Mouse (Mus musculus) layer of hippocampus, postnatal 10 days (tissue): ENCODE results near the gene Nap1l1. TPM values are rescaled to one million over a fixed set of nuclear protein-coding genes. Genes with fewer than 3 reads are reported as not detected.
"Not testable (repeated sequence)": the region's sequence is repeated elsewhere in the genome, so short reads cannot be mapped to it uniquely, and the experiment has no call there.

ENCODE experiments used
- DNase-seq, 2 experiments: peaks; one replicate each; pipeline ENCODE4 v3.0.0; 2021; ENCODE audit warnings: low spot score in 2 of 2
- total RNA-seq, 2 experiments: library from RNA; stranded (reverse); gene quantifications; 2 replicates each; pipeline ENCODE4 v1.2.3; 2021

Nap1l1 gene
- total RNA-seq, 2 experiments from 2014 or later, result 202 to 209 TPM

DNA sequence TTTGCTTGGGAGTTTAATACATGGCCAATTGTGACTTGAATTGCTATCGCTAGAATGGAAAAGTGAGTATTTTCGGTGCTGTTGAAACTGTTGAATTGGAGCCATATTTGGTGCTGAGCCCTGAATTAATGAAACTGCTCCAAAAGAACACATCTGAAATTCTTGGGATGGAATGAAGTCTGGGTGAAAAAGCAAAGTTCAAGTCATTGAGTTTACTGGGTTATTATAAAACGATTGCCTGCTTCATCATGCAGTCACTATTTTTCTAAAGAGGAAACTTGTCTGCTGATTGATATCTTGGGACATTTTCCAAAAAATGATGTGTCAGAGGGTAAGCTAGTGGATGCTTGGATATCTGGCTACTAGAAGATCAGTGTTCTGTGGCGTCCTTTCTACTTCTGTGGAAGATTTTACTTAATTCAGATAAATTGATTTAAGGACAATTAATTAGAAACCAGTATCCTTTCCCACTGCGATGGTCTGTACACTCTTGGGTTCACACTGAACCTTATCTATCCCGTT, 4.0 kb downstream of the Nap1l1 start:
- no peak for DNase-seq

GRCm38 (mm10) chr10:111479599-111479998, 6.6 kb downstream of the Nap1l1 start:
- DNase-seq, result no peak

DNA sequence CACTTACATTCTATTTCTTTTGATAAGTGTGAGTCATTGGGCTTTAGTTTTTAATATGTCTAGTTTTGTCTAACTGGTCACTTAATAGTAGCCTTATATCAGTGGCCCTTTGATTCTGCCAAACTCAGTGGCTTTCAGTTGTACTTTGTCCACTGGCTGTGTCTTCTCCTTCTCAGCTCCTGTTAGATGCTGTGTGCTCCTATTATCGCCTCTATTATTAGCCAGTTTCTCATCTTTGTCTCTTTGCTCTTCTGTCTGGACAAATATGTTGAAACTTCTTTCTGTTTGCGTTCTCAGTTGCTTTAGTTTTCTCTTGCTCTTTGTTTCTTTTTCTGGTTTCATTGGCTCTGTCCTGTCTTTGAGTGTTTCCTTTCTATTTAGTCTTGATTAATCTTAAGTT, 9.6 kb downstream of the Nap1l1 start:
- no peak for DNase-seq

GRCm38 (mm10) chr10:111484079-111484478, 11.1 kb downstream of the Nap1l1 start:
- DNase-seq, result no peak

DNA sequence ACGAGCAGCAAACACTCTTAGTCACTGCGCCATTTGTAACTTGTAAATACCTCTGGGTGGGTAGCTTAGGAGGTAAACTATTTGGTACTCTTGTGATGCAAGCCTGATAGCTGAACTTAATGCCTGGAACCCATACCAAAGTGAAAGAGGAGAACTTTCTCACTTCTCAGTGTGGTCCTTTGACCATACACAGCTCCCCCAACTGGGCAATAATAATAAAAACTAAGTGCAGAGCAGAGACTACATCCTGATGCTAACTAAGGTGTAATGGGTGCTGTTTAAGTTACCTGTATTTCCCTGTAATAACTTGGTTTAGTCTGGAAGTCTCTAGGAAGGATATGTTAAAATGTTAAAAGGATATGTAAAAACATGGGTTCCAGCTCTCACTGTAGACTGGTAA, 15.8 kb downstream of the Nap1l1 start:
- no peak for DNase-seq

GRCm38 (mm10) chr10:111490079-111490478, 17.1 kb downstream of the Nap1l1 start:
- DNase-seq, result not testable (repeated sequence)

GRCm38 (mm10) chr10:111495888-111496287, 22.9 kb downstream of the Nap1l1 start:
- no peak for DNase-seq

GRCm38 (mm10) chr10:111499892-111500291, 26.9 kb downstream of the Nap1l1 start:
- no peak for DNase-seq

DNA sequence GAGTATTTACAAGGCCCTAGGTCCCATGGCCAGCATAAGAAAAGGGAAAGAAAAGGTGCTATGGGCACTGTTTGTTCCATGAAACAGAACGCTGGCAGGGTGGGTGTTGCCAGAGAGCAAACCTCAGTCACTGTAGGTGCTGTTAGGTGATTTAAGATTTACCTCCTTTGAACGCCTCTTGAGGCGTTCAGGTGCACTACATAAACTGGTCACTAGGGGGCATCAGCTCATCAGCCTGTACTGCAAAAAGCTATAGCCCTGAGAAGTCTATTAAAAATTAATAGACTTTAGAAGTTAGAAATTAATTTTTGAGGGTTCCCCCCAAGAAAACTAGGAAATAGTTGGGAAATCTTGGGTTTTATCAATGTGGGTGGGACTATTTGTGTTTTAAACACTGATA, 30.0 kb downstream of the Nap1l1 start:
- peak; percentile 84 for DNase-seq

DNA sequence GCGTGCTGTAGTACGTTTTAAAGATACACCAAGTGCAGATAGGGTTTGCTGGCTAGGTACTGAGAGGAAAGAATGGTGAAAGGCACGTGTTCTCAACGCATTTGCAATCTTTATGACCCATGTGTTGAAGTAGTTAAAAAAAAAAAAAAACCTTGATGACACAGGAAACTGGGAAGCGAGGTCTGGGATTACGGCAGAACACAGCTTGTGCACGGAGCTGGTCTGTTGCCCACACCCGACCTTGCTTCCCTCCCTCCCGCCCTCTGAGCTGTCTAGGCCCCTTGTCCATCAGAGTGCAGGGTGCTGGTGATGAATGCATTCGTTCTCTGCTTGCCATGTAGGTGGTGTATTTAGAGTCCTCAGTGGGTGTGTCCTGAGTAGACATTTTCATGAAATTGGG, 30.7 kb downstream of the Nap1l1 start:
- no peak for DNase-seq

- no peak for DNase-seq
These were observed 31.6 kb downstream of the Nap1l1 start for GRCm38 (mm10) chr10:111504606-111505005.

DNA sequence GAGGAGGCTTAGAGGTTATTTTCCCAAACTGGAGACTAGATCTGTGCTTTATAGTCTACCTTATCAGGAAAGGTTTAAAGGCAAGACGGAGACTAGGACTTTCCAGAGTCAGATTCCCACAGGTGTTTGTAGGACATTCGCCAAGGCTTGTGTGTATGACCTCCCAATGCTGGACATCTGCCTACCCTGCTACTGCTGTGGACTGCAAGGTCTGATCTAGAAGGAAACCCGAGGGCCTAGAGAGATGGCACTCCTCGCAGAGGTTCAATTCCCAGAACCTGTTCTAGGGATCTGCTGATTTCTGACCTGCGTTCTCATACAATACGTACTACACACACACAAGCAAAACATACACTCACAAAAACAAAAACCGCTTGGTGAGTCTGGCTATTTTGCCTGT, 32.4 kb downstream of the Nap1l1 start:
- DNase-seq, result no peak

DNA sequence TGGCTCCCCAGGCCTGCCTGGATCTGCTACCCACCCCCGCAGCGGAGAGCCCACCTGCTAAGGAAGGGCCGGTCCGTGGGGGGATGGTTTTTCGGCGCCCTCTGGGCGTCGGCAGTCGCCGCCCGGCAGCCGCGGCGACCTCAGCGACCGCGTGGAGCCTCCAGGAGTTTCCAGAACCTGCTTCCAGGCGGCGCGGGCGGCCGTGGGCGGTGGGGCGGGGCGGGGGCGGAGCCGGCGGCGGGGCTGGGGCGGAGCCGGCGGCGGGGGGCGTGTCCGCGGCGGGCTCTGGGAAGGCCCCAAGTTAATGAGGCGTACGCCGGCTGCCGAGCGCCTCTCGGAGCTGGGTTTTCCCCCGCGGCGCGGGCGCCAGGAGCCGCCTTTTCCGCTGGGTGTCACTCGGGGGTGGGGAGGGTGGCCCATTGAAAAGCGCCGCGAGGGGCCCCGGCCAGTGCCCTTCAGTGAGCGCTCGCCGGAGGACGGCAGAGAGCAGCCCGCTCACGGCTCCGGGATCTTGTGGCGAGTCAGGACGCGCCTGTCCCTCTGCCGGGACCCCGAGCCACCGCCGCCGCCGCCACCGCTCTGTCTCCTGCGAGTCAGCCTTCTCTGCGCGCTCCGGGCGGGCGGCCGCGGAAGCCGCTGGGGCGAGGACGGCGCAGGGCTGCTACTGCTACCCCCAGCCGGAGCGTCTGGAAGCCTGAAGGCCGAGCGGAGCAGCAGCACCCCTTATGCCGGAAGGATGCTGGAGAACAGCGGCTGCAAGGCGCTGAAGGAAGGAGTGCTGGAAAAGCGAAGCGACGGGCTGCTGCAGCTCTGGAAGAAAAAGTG, 33.3 kb downstream of the Nap1l1 start, which contains the start of gene Phlda1:
TSS of gene Phlda1 (plus strand) at position 186 of the 825 bp plus-strand sequence.
- DNase-seq, result peak; percentile 88 to 94

DNA sequence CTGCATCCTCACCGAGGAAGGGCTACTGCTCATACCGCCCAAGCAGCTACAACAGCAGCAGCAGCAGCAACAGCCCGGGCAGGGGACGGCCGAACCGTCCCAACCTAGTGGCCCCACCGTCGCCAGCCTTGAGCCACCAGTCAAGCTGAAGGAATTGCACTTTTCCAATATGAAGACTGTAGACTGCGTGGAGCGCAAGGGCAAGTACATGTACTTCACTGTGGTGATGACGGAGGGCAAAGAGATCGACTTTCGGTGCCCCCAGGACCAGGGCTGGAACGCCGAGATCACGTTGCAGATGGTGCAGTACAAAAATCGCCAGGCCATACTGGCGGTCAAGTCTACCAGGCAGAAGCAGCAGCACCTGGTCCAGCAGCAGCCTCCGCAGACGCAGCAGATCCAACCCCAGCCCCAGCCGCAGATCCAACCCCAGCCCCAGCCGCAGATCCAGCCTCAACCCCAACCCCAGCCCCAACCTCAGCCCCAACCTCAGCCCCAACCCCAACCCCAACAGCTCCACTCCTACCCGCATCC, 34.0 kb downstream of the Nap1l1 start:
- DNase-seq, result peak; percentile 48 to 54

DNA sequence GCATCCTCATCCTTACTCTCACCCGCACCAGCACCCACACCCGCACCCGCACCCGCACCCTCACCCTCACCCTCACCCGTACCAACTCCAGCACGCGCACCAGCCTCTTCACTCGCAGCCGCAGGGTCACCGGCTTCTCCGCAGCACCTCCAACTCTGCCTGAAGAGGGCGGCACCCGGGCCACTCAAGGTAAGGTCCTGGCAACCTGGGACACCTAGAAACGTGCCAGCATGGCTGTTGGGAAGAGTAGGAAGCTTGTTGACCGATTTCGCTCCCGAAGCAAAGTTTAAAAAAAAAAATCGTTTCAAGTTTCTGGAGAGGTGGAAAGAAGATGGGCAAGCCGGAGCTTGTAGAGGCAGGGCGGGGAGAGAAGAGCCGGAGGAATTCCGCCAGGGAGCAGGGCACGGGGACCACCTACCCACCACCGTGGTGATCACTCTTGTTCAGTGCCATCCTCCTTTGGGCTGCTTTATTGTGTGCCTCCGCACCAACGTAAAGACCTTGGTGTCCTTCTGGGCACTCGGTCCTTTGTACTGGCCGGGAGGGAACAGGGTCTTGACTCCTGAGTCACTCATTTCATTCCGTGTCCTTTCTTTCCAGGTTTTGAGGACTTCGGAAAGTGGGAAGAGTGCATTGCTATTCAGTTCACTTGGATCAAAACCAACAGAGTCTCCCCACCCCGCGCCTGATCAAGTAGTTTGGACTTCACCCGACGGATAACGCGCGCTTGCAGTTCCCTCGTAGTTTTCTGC, 34.6 kb downstream of the Nap1l1 start:
- peak; percentile 42 to 65 for DNase-seq

DNA sequence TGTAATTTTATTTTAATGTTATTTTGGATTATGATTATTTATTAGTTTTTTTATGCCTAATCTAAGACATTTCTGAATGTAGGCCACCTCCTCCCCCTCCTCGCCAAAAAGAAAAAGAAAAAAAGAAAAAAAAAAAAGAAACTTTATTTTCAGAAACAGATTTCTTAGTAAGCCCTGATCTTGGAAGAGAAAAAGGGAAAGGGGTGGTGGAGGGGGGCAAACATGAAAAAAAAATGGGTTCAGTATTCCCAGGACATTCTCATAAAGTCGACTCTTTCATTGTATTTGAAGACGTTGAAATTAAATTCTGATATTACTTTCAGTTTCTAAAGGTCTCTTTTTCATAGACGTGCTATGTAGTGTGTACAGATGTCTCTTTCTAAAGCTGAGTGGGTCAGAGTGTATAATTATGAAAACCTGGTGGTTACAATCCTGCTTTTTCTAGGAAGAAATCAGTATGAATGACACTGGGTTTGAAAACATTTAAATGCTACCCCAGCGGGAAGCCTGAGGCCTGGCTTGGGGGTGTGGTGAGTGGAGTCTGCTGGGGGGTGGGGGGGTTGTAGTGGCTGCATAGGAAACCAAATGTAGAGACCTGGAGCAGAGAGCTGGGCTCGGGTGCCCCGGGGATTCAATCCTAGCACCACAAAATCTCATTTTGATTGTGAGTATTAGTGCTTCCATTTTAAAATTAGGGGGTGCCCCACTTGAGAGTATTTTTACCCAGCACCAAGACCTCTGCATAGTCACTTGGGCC, 35.5 kb downstream of the Nap1l1 start:
- DNase-seq, result no peak

DNA sequence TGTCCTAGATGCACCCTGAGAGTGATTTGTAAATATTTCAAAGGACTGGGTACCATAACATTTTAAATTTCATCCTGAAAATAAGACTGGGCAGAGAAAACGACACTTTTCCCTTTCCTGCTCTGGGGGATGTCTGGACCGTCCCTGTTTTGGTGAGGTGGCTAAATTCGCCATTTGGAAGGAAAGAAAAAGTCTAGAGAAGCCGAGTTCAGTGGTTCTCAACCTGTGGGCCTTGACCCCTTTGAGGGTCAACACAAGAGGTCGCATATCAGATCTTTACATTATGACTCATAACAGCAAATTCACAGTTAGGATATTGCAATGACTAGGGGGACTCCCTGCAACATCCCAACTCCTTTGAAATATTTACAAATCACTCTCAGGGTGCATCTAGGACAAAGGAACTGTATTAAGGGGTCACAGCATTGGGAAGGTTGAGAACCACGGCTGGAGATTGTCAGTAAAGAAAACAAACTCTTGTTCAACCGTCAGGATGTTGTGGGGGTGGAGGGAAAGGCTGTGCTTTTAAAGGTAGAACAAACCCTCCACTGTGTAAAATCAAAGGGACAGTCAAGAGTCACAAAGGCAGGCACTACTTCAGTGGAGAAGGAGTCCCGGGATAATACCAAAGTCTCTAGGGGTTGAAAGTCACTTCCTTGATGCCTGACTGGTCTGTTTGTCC, 36.2 kb downstream of the Nap1l1 start:
- DNase-seq, result no peak

GRCm38 (mm10) chr10:111509981-111510380, 37.0 kb downstream of the Nap1l1 start:
- no peak for DNase-seq

- DNase-seq, result no peak
These were observed 37.8 kb downstream of the Nap1l1 start for GRCm38 (mm10) chr10:111510798-111511197.

DNA sequence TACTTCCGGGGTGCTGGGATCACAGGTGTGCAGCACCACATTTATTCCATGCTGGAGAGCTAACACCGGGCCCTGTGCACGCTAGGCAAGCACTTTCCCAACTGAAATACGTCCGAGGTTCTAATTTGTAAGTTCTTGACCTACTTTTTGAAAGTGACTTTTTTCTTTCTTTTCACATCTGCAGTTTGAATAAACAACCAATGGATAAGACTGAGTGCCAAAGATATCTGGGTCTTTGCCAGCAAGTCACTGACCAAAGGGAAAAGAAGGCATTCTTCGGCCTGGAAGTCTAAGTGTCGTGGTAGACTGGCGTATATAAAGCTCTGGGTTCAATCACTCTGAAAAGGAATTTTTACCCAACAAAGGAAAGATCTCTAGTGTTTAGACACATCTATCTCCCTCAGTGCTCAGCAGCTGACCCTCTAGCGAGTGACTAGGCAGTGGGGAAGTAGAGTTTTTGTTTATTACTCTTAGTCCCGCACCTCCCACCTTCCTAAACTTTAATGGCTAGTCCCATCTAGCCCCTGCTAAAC, 39.1 kb downstream of the Nap1l1 start:
- DNase-seq, result no peak
